Mouse (Mus musculus) retina, embryonic 14.5 days (tissue): ENCODE data around the gene Ppp3ca.
A peak's percentile ranks its signal among the peaks of the same experiment; 100 is the strongest.

Source experiments
- DNase-seq: peaks from one replicate; pipeline ENCODE4 v3.0.0-alpha.2; 2015; ENCODE audit warnings: low spot score

Ppp3ca gene

GRCm38 (mm10) chr3:136813886-136814285, 144.0 kb downstream of the Ppp3ca start:
- no peak for DNase-seq

- DNase-seq, result no peak
Measured at GRCm38 (mm10) chr3:136814916-136815315, 145.0 kb downstream of the Ppp3ca start.

- DNase-seq, result no peak
Measured at GRCm38 (mm10) chr3:136816319-136816718, 146.4 kb downstream of the Ppp3ca start.

- DNase-seq, result no peak
Measured at GRCm38 (mm10) chr3:136818997-136819396, 149.1 kb downstream of the Ppp3ca start.

- no peak for DNase-seq
Measured at GRCm38 (mm10) chr3:136821039-136821438, 151.1 kb downstream of the Ppp3ca start.

- no peak for DNase-seq
Measured at GRCm38 (mm10) chr3:136821993-136822392, 152.1 kb downstream of the Ppp3ca start.

GRCm38 (mm10) chr3:136822431-136822830, 152.5 kb downstream of the Ppp3ca start:
- no peak for DNase-seq

GRCm38 (mm10) chr3:136828451-136828850, 158.5 kb downstream of the Ppp3ca start:
- no peak for DNase-seq

- no peak for DNase-seq
Measured at GRCm38 (mm10) chr3:136829109-136829508, 159.2 kb downstream of the Ppp3ca start.

- no peak for DNase-seq
Measured at GRCm38 (mm10) chr3:136830687-136831220, 160.8 kb downstream of the Ppp3ca start.

- DNase-seq, result peak; percentile 73
Measured at GRCm38 (mm10) chr3:136833003-136833745, 163.2 kb downstream of the Ppp3ca start.

- DNase-seq, result peak; percentile 76
Measured at GRCm38 (mm10) chr3:136833893-136834292, 164.0 kb downstream of the Ppp3ca start.

- DNase-seq, result peak; percentile 85
Measured at GRCm38 (mm10) chr3:136835851-136836250, 165.9 kb downstream of the Ppp3ca start.

- peak; percentile 26 for DNase-seq
Measured at GRCm38 (mm10) chr3:136836319-136837193, 166.6 kb downstream of the Ppp3ca start.

- DNase-seq, result peak; percentile 68
Measured at GRCm38 (mm10) chr3:136837589-136837988, 167.7 kb downstream of the Ppp3ca start.

- no peak for DNase-seq
Measured at GRCm38 (mm10) chr3:136841282-136841681, 171.4 kb downstream of the Ppp3ca start.

GRCm38 (mm10) chr3:136842384-136842783, 172.5 kb downstream of the Ppp3ca start:
- peak; percentile 57 for DNase-seq

GRCm38 (mm10) chr3:136843811-136844491, 174.0 kb downstream of the Ppp3ca start:
- DNase-seq, result peak; percentile 30

GRCm38 (mm10) chr3:136849035-136849434, 179.1 kb downstream of the Ppp3ca start:
- no peak for DNase-seq

- DNase-seq, result no peak
Measured at GRCm38 (mm10) chr3:136852921-136853320, 183.0 kb downstream of the Ppp3ca start.

GRCm38 (mm10) chr3:136853596-136853995, 183.7 kb downstream of the Ppp3ca start:
- DNase-seq, result no peak

GRCm38 (mm10) chr3:136855996-136856395, 186.1 kb downstream of the Ppp3ca start:
- no peak for DNase-seq
